In the genomic region with DNA sequence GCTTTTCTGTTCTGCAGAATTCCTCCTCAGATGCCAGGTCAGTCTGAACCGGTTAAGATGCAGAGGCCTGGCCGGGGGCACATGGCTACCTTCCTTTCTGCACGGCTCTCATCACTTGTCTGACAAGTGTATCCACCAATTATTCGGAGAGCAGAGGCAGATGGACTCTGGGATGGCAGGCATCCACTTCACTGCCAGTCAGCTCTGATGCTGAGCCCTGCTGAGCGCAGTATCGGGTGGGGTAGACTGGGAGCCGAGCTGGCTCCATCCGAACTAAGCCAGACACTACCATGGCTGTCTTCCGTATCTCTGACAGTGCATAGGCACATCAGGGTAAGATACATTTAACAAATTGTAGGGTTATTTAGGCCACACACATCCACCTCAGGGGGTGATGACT, we compare ENCODE assay signal across 23 mouse cellular contexts.
A peak's percentile ranks its signal among the peaks of the same experiment; 100 is the strongest.
DNase-seq lines count a peak whose midpoint lies in the region; ATAC-seq lines count a peak whose summit lies in the region.
"Had no signal": no experiment of that assay in that cellular context is flagged by ENCODE, and none has a peak within 500 bp of the region (broad histone marks: within the 10 kb centered on the region; RNA-seq: fewer than 3 reads in every experiment).

No protein-coding gene starts in this region.

- no peaks in the 10 kb centered on the region for H3K27me3 ChIP-seq in forebrain, embryonic 14.5 days (replicated peaks; ENCODE audit: control insufficient read depth, insufficient read depth, low read length)
- H3K27me3 ChIP-seq in forebrain, embryonic 10.5 days (ENCODE audit: poor library complexity, severe bottlenecking) = no peaks in the 10 kb centered on the region
- no peaks in the 10 kb centered on the region for H3K27me3 ChIP-seq in hindbrain, embryonic 16.5 days (replicated peaks; ENCODE audit: control insufficient read depth, insufficient read depth, low read length)
- no peaks in the 10 kb centered on the region for H3K27me3 ChIP-seq in hindbrain, embryonic 11.5 days (ENCODE audit: control insufficient read depth, insufficient read depth, low read length)
- no peaks in the 10 kb centered on the region for H3K27me3 ChIP-seq in midbrain, embryonic 14.5 days (ENCODE audit: control insufficient read depth, insufficient read depth, low read length)
- no peaks in the 10 kb centered on the region for H3K27me3 ChIP-seq in midbrain, embryonic 11.5 days (ENCODE audit: control insufficient read depth, insufficient read depth, low read length)
- no peaks in the 10 kb centered on the region for H3K27me3 ChIP-seq in intestine, embryonic 15.5 days (replicated peaks)

- no peaks in the 10 kb centered on the region for H3K36me3 ChIP-seq in forebrain, embryonic 14.5 days (ENCODE audit: control insufficient read depth, insufficient read depth, low read length)
- no peaks in the 10 kb centered on the region for H3K36me3 ChIP-seq in forebrain, embryonic 10.5 days (replicated peaks)
- H3K36me3 ChIP-seq in hindbrain, embryonic 16.5 days (ENCODE audit: control insufficient read depth, insufficient read depth, low read length) = 0 out of 2 replicates have a peak, but pooled peaks cover 2% of the 10 kb centered on the region
- no peaks in the 10 kb centered on the region for H3K36me3 ChIP-seq in hindbrain, embryonic 11.5 days (ENCODE audit: control insufficient read depth, insufficient read depth, low read length)
- H3K36me3 ChIP-seq in midbrain, embryonic 14.5 days (ENCODE audit: control insufficient read depth, insufficient read depth, low read length) = no peaks in the 10 kb centered on the region
- H3K36me3 ChIP-seq in midbrain, embryonic 11.5 days (ENCODE audit: control insufficient read depth, insufficient read depth, low read length) = no peaks in the 10 kb centered on the region
- H3K36me3 ChIP-seq in intestine, embryonic 15.5 days = no peaks in the 10 kb centered on the region
- H3K36me3 ChIP-seq: hindbrain, embryonic 10.5 days had no signal

- H3K4me2 ChIP-seq in forebrain, embryonic 14.5 days (ENCODE audit: low read length) = no peak overlapping the region
- H3K4me2 ChIP-seq in hindbrain, embryonic 16.5 days (ENCODE audit: low read length) = no peak overlapping the region
- no peak overlapping the region for H3K4me2 ChIP-seq in hindbrain, embryonic 11.5 days (replicated peaks; ENCODE audit: low read depth, low read length)
- H3K4me2 ChIP-seq in midbrain, embryonic 14.5 days (ENCODE audit: low read length) = no peak overlapping the region
- no peak overlapping the region for H3K4me2 ChIP-seq in midbrain, embryonic 11.5 days
- no peak overlapping the region for H3K4me2 ChIP-seq in intestine, embryonic 15.5 days (replicated peaks)

- H3K4me3 ChIP-seq in forebrain, embryonic 14.5 days (ENCODE audit: low read depth, low read length) = no peak overlapping the region
- no peak overlapping the region for H3K4me3 ChIP-seq in forebrain, embryonic 10.5 days
- H3K4me3 ChIP-seq in hindbrain, embryonic 16.5 days (ENCODE audit: low read length) = no peak overlapping the region
- no peak overlapping the region for H3K4me3 ChIP-seq in hindbrain, embryonic 11.5 days (ENCODE audit: low read depth, low read length)
- H3K4me3 ChIP-seq in midbrain, embryonic 14.5 days (replicated peaks; ENCODE audit: low read depth, low read length) = no peak overlapping the region
- no peak overlapping the region for H3K4me3 ChIP-seq in midbrain, embryonic 11.5 days (ENCODE audit: low read depth, low read length)
- H3K4me3 ChIP-seq in intestine, embryonic 15.5 days (replicated peaks) = no peak overlapping the region
- H3K4me3 ChIP-seq: erythroblast, embryonic 14.5 days; hindbrain, embryonic 10.5 days had no signal

- no peaks in the 10 kb centered on the region for H3K9me3 ChIP-seq in forebrain, embryonic 14.5 days (replicated peaks; ENCODE audit: control insufficient read depth, low read length)
- H3K9me3 ChIP-seq in forebrain, embryonic 10.5 days = peaks cover 3% of the 10 kb centered on the region; the same call in 1 of the 2 replicates
- no peaks in the 10 kb centered on the region for H3K9me3 ChIP-seq in hindbrain, embryonic 16.5 days (ENCODE audit: control insufficient read depth, low read length)
- H3K9me3 ChIP-seq in hindbrain, embryonic 11.5 days (ENCODE audit: control insufficient read depth, low read length) = no peaks in the 10 kb centered on the region
- no peaks in the 10 kb centered on the region for H3K9me3 ChIP-seq in midbrain, embryonic 14.5 days (ENCODE audit: control insufficient read depth, low read length)
- H3K9me3 ChIP-seq in midbrain, embryonic 11.5 days (ENCODE audit: control insufficient read depth, low read length) = no peaks in the 10 kb centered on the region; the same call in 1 of the 2 replicates
- no peaks in the 10 kb centered on the region for H3K9me3 ChIP-seq in intestine, embryonic 15.5 days

- DNase-seq in forebrain, embryonic 14.5 days (ENCODE audit: low spot score) = peak; percentile 52
- no peak for DNase-seq in forebrain, embryonic 10.5 days (ENCODE audit: extremely low spot score, low spot score)
- DNase-seq in hindbrain, embryonic 11.5 days (ENCODE audit: low spot score) = no peak
- no peak for DNase-seq in midbrain, embryonic 14.5 days
- DNase-seq in midbrain, embryonic 11.5 days (ENCODE audit: low spot score, missing footprints) = no peak
- DNase-seq: adrenal gland, postnatal 14 days; gastrocnemius, postnatal 14 days; heart, postnatal 14 days; kidney, adult 2 months; kidney, postnatal 36 days; layer of hippocampus, postnatal 36 days; liver; lung, adult 2 months; lung, postnatal 10 days; right cerebral cortex, postnatal 14 days; thymus, postnatal 4 days had no signal

- 78% methylated on average over 9 of the region's 9 CpGs for whole genome bisulfite sequencing in forebrain, embryonic 14.5 days
- WGBS in forebrain, embryonic 10.5 days = 92% methylated on average over 9 of the region's 9 CpGs
- 70% methylated on average over 9 of the region's 9 CpGs for WGBS in hindbrain, embryonic 16.5 days
- WGBS in hindbrain, embryonic 11.5 days = 81% methylated on average over 9 of the region's 9 CpGs
- 76% methylated on average over 9 of the region's 9 CpGs for WGBS in midbrain, embryonic 14.5 days
- 91% methylated on average over 9 of the region's 9 CpGs for WGBS in midbrain, embryonic 11.5 days
- WGBS in intestine, embryonic 15.5 days = 80% methylated on average over 9 of the region's 9 CpGs

- no peak overlapping the region for H3K9ac ChIP-seq in forebrain, embryonic 14.5 days (ENCODE audit: low read length)
- no peak overlapping the region for H3K9ac ChIP-seq in hindbrain, embryonic 16.5 days (ENCODE audit: low read depth, low read length)
- H3K9ac ChIP-seq in hindbrain, embryonic 11.5 days (ENCODE audit: low read depth, low read length) = no peak overlapping the region
- 0 out of 2 replicates have a peak overlapping the region, but pooled peaks have one; percentile 20 for H3K9ac ChIP-seq in midbrain, embryonic 14.5 days (replicated peaks; ENCODE audit: low read length)
- H3K9ac ChIP-seq in midbrain, embryonic 11.5 days (ENCODE audit: low read length) = no peak overlapping the region
- no peak overlapping the region for H3K9ac ChIP-seq in intestine, embryonic 15.5 days
- H3K9ac ChIP-seq: liver, embryonic 14.5 days had no signal

- no peak overlapping the region for H3K27ac ChIP-seq in forebrain, embryonic 14.5 days (ENCODE audit: low read depth, low read length)
- no peak overlapping the region for H3K27ac ChIP-seq in forebrain, embryonic 10.5 days
- peak overlapping the region; percentile 42 for H3K27ac ChIP-seq in hindbrain, embryonic 16.5 days (ENCODE audit: low read depth, low read length)
- H3K27ac ChIP-seq in hindbrain, embryonic 11.5 days (ENCODE audit: low read depth, low read length) = no peak overlapping the region
- 0 out of 2 replicates have a peak overlapping the region, but pooled peaks have one; percentile 13 for H3K27ac ChIP-seq in midbrain, embryonic 14.5 days (replicated peaks; ENCODE audit: low read depth, low read length)
- no peak overlapping the region for H3K27ac ChIP-seq in midbrain, embryonic 11.5 days (ENCODE audit: low read depth, low read length)
- no peak overlapping the region for H3K27ac ChIP-seq in intestine, embryonic 15.5 days
- H3K27ac ChIP-seq: hindbrain, embryonic 10.5 days; liver, embryonic 14.5 days; macrophage had no signal

- H3K4me1 ChIP-seq in forebrain, embryonic 14.5 days (ENCODE audit: control insufficient read depth, insufficient read depth, low read length) = no peaks in the 10 kb centered on the region
- H3K4me1 ChIP-seq in forebrain, embryonic 10.5 days = peaks cover 15% of the 10 kb centered on the region; the same call in 1 of the 2 replicates
- H3K4me1 ChIP-seq in hindbrain, embryonic 16.5 days (ENCODE audit: control insufficient read depth, insufficient read depth, low read depth, low read length) = peaks cover 6% of the 10 kb centered on the region
- H3K4me1 ChIP-seq in hindbrain, embryonic 11.5 days (replicated peaks; ENCODE audit: control insufficient read depth, insufficient read depth, low read length) = no peaks in the 10 kb centered on the region
- H3K4me1 ChIP-seq in midbrain, embryonic 14.5 days (ENCODE audit: control insufficient read depth, insufficient read depth, low read length) = peaks cover 7% of the 10 kb centered on the region
- H3K4me1 ChIP-seq in midbrain, embryonic 11.5 days (ENCODE audit: control insufficient read depth, insufficient read depth, low read length) = no peaks in the 10 kb centered on the region
- no peaks in the 10 kb centered on the region for H3K4me1 ChIP-seq in intestine, embryonic 15.5 days (replicated peaks)

- ATAC-seq in forebrain, embryonic 14.5 days = no peak; the same call in 1 of the 2 replicates
- peak; percentile 53; the same call in 1 of the 2 replicates for ATAC-seq in hindbrain, embryonic 16.5 days
- no peak for ATAC-seq in hindbrain, embryonic 11.5 days (ENCODE audit: low FRiP score)
- ATAC-seq in midbrain, embryonic 14.5 days (ENCODE audit: low FRiP score, low TSS enrichment) = no peak
- no peak for ATAC-seq in midbrain, embryonic 11.5 days (ENCODE audit: low FRiP score)
- no peak for ATAC-seq in intestine, embryonic 15.5 days
- ATAC-seq: CD4-positive, CD25-positive, alpha-beta regulatory T cell, adult 4 months had no signal

Comparison
In these comparisons a context has a peak if more than half of its experiments do, and no peak if none do; other contexts are left out.
1. H3K27ac ChIP-seq: peak in hindbrain, embryonic 16.5 days (single experiment) and midbrain, embryonic 14.5 days (single experiment); none in forebrain, embryonic 14.5 days (single experiment), forebrain, embryonic 10.5 days (single experiment), hindbrain, embryonic 11.5 days (single experiment), midbrain, embryonic 11.5 days (single experiment) and intestine, embryonic 15.5 days (single experiment).